Mouse (Mus musculus) liver, embryonic 11.5 days (tissue): Measurements from ENCODE around the gene Zfhx3. TPM values are rescaled to one million over a fixed set of nuclear protein-coding genes. Genes with fewer than 3 reads are reported as not detected.

Experiments used
- ATAC-seq: fragments of 200-750 bp; cut with Nextera tagmentation; replicated peaks from 2 replicates; pipeline ENCODE4 v1.8.0; 2017; ENCODE audit warnings: moderate number of reproducible peaks, mild to moderate bottlenecking, moderate TSS enrichment, moderate library complexity; ENCODE audit not compliant: low FRiP score
- DNase-seq: peaks from one replicate; pipeline ENCODE4 v3.0.0-alpha.2; 2017; ENCODE audit warnings: low spot score
- H3K27ac ChIP-seq: fragments of 300-500 bp; sonication (generic); 2 replicates; pipeline ENCODE4 v1.5.1; 2014; ENCODE audit warnings: mild to moderate bottlenecking, low read depth, low read length, control low read depth
- H3K27me3 ChIP-seq: fragments of 300-500 bp; sonication (generic); replicated peaks from 2 replicates; pipeline ENCODE4 v1.6.1; 2014; ENCODE audit warnings: low read length, mixed read lengths; ENCODE audit not compliant: control insufficient read depth, insufficient read depth
- H3K36me3 ChIP-seq: fragments of 300-500 bp; sonication (generic); 2 replicates; pipeline ENCODE4 v1.6.1; 2014; ENCODE audit warnings: mild to moderate bottlenecking, low read length, moderate library complexity, mixed read lengths; ENCODE audit not compliant: control insufficient read depth, insufficient read depth
- H3K4me1 ChIP-seq: fragments of 300-500 bp; sonication (generic); replicated peaks from 2 replicates; pipeline ENCODE4 v1.6.1; 2014; ENCODE audit warnings: low read length, mixed read lengths; ENCODE audit not compliant: control insufficient read depth, insufficient read depth
- H3K4me2 ChIP-seq: fragments of 300-500 bp; sonication (generic); 2 replicates; pipeline ENCODE4 v1.6.1; 2014; ENCODE audit warnings: mild to moderate bottlenecking, control low read depth, moderate library complexity
- H3K4me3 ChIP-seq: fragments of 300-500 bp; sonication (generic); 2 replicates; pipeline ENCODE4 v1.5.1; 2014; ENCODE audit warnings: low read depth, low read length, control low read depth
- H3K9ac ChIP-seq: fragments of 300-500 bp; sonication (generic); 2 replicates; pipeline ENCODE4 v1.6.1; 2014; ENCODE audit warnings: low read depth, low read length, control low read depth
- H3K9me3 ChIP-seq: fragments of 300-500 bp; sonication (generic); 2 replicates; pipeline ENCODE4 v1.6.1; 2016; ENCODE audit warnings: low read length, inconsistent platforms, mixed read lengths; ENCODE audit not compliant: control insufficient read depth
- WGBS: fragments of 180-500 bp; shearing (Covaris S2); extraction: QIAGEN DNeasy Blood & Tissue Kit; methylation state at CpG from one replicate; pipeline ENCODE4 v1.1.7; 2014; 5-methylcytosine and 5-hydroxymethylcytosine counted together
- polyA plus RNA-seq: library from polyadenylated mRNA; unstranded; fragments of >200 nt; fragmentation: Nextera tagmentation; extraction: Ambion mirVana; gene quantifications from 2 replicates; pipeline ENCODE4 v1.2.1, GENCODE M21; 2014

Gene Zfhx3
- polyA plus RNA-seq, 1 experiment from 2014 or later: 6.1 TPM

- Histone ChIP-seq H3K27me3 (no peaks in the 10 kb centered on the region), H3K9me3 (no peaks in the 10 kb centered on the region), H3K9ac (no peak overlapping the region), H3K4me2 (no peak overlapping the region), H3K27ac (no peak overlapping the region), H3K4me1 (no peaks in the 10 kb centered on the region), H3K4me3 (no peak overlapping the region), H3K36me3 (no peaks in the 10 kb centered on the region)
- ATAC-seq (no peak), DNase-seq (no peak)
- 72% methylated on average over 15 of the region's 15 CpGs for WGBS
Observed at GRCm38 (mm10) chr8:108148599-108149249, 206.3 kb downstream of the Zfhx3 start.

- no peak overlapping the region for H3K27ac ChIP-seq
- H3K4me2 ChIP-seq: no peak overlapping the region
- H3K9ac ChIP-seq: no peak overlapping the region
- WGBS: 91% methylated on average over 14 of the region's 14 CpGs
- no peak overlapping the region for H3K4me3 ChIP-seq
- no peaks in the 10 kb centered on the region for H3K36me3 ChIP-seq
- H3K4me1 ChIP-seq: no peaks in the 10 kb centered on the region
- DNase-seq (no peak), ATAC-seq (no peak)
- H3K27me3 ChIP-seq: no peaks in the 10 kb centered on the region
- no peaks in the 10 kb centered on the region for H3K9me3 ChIP-seq
Observed at GRCm38 (mm10) chr8:108170804-108171203, 228.4 kb downstream of the Zfhx3 start.

DNA sequence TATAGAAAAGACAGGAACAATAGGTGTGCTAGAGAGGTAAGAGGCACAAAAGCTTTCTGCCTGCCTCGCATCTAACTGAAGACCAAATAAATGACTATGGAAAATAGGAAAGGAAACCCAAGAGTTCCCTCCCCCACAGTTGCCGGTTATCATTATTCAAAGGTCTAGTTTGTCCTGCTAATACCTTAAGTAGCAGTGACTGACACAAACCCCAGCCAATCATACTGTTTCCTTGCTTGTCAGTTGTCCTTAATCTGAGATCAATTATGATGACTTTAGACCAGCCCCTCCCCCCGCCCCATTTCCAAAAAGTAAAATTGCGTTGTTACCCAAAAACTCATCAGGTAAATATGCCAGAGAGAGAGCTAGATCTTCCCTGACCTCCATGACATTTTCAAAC is 240.9 kb downstream of the Zfhx3 start:
- H3K4me2 ChIP-seq: no peak overlapping the region
- H3K4me3 ChIP-seq: no peak overlapping the region
- ATAC-seq (no peak), DNase-seq (no peak)
- H3K36me3 ChIP-seq: no peaks in the 10 kb centered on the region
- WGBS: 84% methylated on average over 4 of the region's 4 CpGs
- H3K4me1 ChIP-seq: no peaks in the 10 kb centered on the region
- no peak overlapping the region for H3K9ac ChIP-seq
- H3K9me3 ChIP-seq: no peaks in the 10 kb centered on the region
- no peak overlapping the region for H3K27ac ChIP-seq
- H3K27me3 ChIP-seq: no peaks in the 10 kb centered on the region

- WGBS: 75% methylated on average over 8 of the region's 8 CpGs
- DNase-seq (no peak), ATAC-seq (no peak)
- H3K9me3 ChIP-seq: no peaks in the 10 kb centered on the region
- H3K27me3 ChIP-seq: no peaks in the 10 kb centered on the region
- no peak overlapping the region for H3K4me2 ChIP-seq
- no peak overlapping the region for H3K9ac ChIP-seq
- H3K4me1 ChIP-seq: no peaks in the 10 kb centered on the region
- no peaks in the 10 kb centered on the region for H3K36me3 ChIP-seq
- no peak overlapping the region for H3K27ac ChIP-seq
- H3K4me3 ChIP-seq: no peak overlapping the region
Observed at GRCm38 (mm10) chr8:108183948-108184347, 241.5 kb downstream of the Zfhx3 start.

DNA sequence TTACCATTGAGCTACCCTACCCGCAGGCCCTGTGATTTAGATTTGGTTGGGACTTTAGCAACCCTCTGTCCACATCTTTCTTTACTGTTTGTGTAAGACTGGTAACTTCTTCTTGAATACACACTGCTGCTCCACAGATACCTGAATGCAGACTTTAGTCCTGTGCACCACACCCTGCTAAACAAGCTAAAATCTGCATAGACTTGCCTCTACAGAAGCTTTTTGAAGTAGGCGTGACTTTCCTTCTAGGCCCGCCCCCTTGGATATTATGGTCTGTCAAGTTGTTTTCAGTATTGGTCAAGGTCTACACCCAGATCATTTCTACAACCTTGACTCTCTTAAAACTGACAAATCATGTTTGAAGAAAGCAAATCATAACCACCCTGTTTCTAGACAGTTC is 243.8 kb downstream of the Zfhx3 start:
- Histone ChIP-seq H3K4me3 (no peak overlapping the region), H3K36me3 (no peaks in the 10 kb centered on the region), H3K4me1 (no peaks in the 10 kb centered on the region), H3K4me2 (no peak overlapping the region), H3K9ac (no peak overlapping the region), H3K27me3 (no peaks in the 10 kb centered on the region), H3K9me3 (no peaks in the 10 kb centered on the region), H3K27ac (no peak overlapping the region)
- ATAC-seq: no peak
- DNase-seq: no peak
- 81% methylated on average over 3 of the region's 3 CpGs for WGBS

- DNase-seq (no peak), ATAC-seq (no peak)
- Histone ChIP-seq H3K36me3 (no peaks in the 10 kb centered on the region), H3K4me3 (no peak overlapping the region), H3K9ac (no peak overlapping the region), H3K27ac (no peak overlapping the region), H3K4me1 (no peaks in the 10 kb centered on the region), H3K27me3 (no peaks in the 10 kb centered on the region), H3K9me3 (no peaks in the 10 kb centered on the region), H3K4me2 (no peak overlapping the region)
- 81% methylated on average over 4 of the region's 4 CpGs for WGBS
Observed at GRCm38 (mm10) chr8:108188044-108188443, 245.6 kb downstream of the Zfhx3 start.

DNA sequence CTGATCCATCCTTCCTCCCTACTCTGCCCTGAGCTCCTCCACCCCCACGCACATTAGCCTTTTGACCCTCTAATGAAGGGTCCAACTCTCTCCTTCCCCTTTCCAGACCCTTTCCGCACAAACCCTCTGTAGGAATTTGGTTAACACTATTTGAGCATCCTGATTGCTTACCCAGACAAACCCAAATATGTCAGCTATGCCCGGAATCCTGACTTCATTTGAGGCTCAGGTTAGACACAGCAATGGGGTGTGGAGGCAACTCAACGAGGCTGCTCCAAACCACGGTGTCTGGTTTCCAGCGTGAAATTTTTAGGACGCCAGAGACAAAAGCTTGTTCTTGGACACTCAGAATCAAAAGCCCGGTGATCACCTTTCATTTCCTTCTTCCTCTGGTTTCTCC is 252.1 kb downstream of the Zfhx3 start:
- DNase-seq: no peak
- Histone ChIP-seq H3K9me3 (no peaks in the 10 kb centered on the region), H3K36me3 (no peaks in the 10 kb centered on the region), H3K4me3 (no peak overlapping the region), H3K9ac (no peak overlapping the region), H3K4me1 (no peaks in the 10 kb centered on the region), H3K27me3 (no peaks in the 10 kb centered on the region), H3K4me2 (no peak overlapping the region), H3K27ac (no peak overlapping the region)
- 53% methylated on average over 8 of the region's 8 CpGs for WGBS
- ATAC-seq: no peak

- H3K4me1 ChIP-seq: no peaks in the 10 kb centered on the region
- H3K9ac ChIP-seq: no peak overlapping the region
- no peaks in the 10 kb centered on the region for H3K9me3 ChIP-seq
- DNase-seq: no peak
- no peak for ATAC-seq
- H3K4me3 ChIP-seq: no peak overlapping the region
- no peak overlapping the region for H3K27ac ChIP-seq
- no peaks in the 10 kb centered on the region for H3K27me3 ChIP-seq
- no peak overlapping the region for H3K4me2 ChIP-seq
- WGBS: 92% methylated on average over 3 of the region's 3 CpGs
- no peaks in the 10 kb centered on the region for H3K36me3 ChIP-seq
Observed at GRCm38 (mm10) chr8:108215026-108215425, 272.6 kb downstream of the Zfhx3 start.

DNA sequence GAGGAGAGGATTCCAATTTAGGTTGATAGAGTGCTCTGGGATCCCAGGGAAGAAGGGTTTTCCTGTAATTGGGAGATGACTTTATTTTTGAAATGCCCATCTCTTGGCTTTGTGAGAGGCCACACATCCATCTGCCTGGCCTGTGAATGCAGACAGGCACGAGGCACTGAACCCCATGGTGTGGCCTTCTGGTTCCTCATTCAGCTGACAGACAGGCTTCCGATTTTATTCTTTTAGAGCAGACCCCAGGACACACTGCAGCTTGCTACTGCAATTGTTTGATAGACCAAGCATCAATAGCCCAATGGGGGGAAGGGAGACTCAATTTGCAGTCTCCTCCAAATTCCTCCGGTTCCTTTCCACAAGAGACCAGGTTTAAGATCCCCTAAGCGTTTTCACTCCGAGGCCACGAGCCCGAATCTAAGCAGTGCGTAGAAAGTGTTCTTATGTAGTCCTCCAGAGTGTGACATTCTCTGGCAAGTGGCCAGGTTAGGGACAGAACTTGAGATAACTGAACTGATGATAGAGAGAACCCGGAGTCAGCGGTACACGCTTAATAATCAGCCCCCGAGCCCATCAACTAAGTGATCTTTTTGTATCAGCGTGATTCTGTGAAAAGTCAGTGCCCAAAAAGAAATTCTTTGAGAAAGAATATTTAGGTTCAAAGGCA is 275.9 kb downstream of the Zfhx3 start:
- H3K36me3 ChIP-seq: no peaks in the 10 kb centered on the region
- no peak overlapping the region for H3K4me2 ChIP-seq
- ATAC-seq (no peak), DNase-seq (no peak)
- no peaks in the 10 kb centered on the region for H3K27me3 ChIP-seq
- H3K4me1 ChIP-seq: no peaks in the 10 kb centered on the region
- H3K9ac ChIP-seq: no peak overlapping the region
- 74% methylated on average over 13 of the region's 13 CpGs for WGBS
- no peak overlapping the region for H3K4me3 ChIP-seq
- no peak overlapping the region for H3K27ac ChIP-seq
- no peaks in the 10 kb centered on the region for H3K9me3 ChIP-seq
